Mouse (Mus musculus): ENCODE measurements at regions not wholly inside any gene's neighbourhood (a gene's known extent, or its start where the extent isn't known, plus 50 kb on each side); places are given as distances from the start of the nearest gene placed in this dataset.
A peak's percentile ranks its signal among the peaks of the same experiment; 100 is the strongest.
"Not testable (repeated sequence)": the region's sequence is repeated elsewhere in the genome, so short reads cannot be mapped to it uniquely, and the experiment has no call there.

DNA sequence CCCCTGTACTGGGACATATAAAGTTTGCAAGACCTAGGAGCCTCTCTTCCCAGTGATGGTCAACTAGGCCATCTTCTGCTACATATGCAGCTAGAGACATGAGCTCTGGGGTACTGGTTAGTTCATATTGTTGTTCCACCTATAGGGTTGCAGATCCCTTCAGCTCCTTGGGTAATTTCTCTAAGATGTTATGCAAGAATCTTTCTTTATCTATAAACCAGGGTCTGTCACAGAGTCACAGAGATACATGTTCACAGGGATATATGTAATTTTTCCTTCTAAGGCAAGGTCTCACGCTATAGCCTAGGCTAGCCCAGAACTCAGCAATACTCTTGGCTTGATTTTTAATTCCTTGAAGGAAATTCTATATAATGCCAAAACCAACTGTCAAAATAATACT is 56.9 kb downstream of the Zfp36l1 start:
- H3K4me1 ChIP-seq; ATAC-seq (ENCODE audit: insufficient number of reproducible peaks, low FRiP score, low TSS enrichment, low read depth); H3K9ac ChIP-seq; H3K36me3 ChIP-seq; H3K9me3 ChIP-seq (replicated peaks); H3K27ac ChIP-seq (replicated peaks); H3K27me3 ChIP-seq; H3K4me2 ChIP-seq (replicated peaks); H3K4me3 ChIP-seq (replicated peaks): not testable (repeated sequence)
- 98% methylated on average over 1 of the region's 1 CpGs for WGBS

- Histone ChIP-seq H3K4me2 (replicated peaks) (no peak overlapping the region), H3K36me3 (no peaks in the 10 kb centered on the region), H3K27ac (replicated peaks) (no peak overlapping the region), H3K9me3 (replicated peaks) (no peaks in the 10 kb centered on the region), H3K4me3 (replicated peaks) (no peak overlapping the region), H3K27me3 (no peaks in the 10 kb centered on the region), H3K4me1 (peaks cover 3% of the 10 kb centered on the region; the same call in 1 of the 2 replicates), H3K9ac (no peak overlapping the region)
- 65% methylated on average over 2 of the region's 2 CpGs for WGBS
- ATAC-seq (ENCODE audit: insufficient number of reproducible peaks, low FRiP score, low TSS enrichment, low read depth): no peak
These were observed 57.4 kb downstream of the Zfp36l1 start for GRCm38 (mm10) chr12:80055394-80055793.

DNA sequence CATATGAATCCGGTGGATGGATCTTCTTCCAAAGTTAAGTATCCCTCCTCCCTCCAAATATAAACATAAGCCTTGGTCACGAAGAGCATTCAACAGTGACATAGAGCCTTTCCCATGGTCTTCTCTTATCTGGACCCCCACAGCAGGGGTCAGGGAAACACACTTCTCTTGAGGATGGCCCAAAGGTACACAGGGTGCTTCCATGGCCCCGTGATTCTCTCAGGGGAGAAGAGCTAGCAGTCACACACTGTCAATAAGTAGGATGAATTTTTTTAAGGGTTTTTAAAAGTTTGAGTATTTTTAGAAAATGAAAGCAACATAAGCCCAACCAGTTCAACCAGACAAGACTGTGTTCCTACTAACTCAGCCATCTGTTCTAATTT is 58.2 kb downstream of the Zfp36l1 start:
- Histone ChIP-seq H3K27ac (replicated peaks) (no peak overlapping the region), H3K4me3 (replicated peaks) (no peak overlapping the region), H3K4me1 (no peaks in the 10 kb centered on the region), H3K9me3 (replicated peaks) (no peaks in the 10 kb centered on the region), H3K9ac (no peak overlapping the region), H3K4me2 (replicated peaks) (no peak overlapping the region), H3K27me3 (no peaks in the 10 kb centered on the region), H3K36me3 (no peaks in the 10 kb centered on the region)
- no peak for ATAC-seq (ENCODE audit: insufficient number of reproducible peaks, low FRiP score, low TSS enrichment, low read depth)
- WGBS: 86% methylated on average over 3 of the region's 3 CpGs

GRCm38 (mm10) chr12:80053902-80054654 is 58.7 kb downstream of the Zfp36l1 start:
- H3K4me3 ChIP-seq (replicated peaks): no peak overlapping the region
- no peaks in the 10 kb centered on the region for H3K36me3 ChIP-seq
- H3K9ac ChIP-seq: no peak overlapping the region
- no peaks in the 10 kb centered on the region for H3K4me1 ChIP-seq
- H3K27me3 ChIP-seq: no peaks in the 10 kb centered on the region
- H3K9me3 ChIP-seq (replicated peaks): no peaks in the 10 kb centered on the region
- no peak overlapping the region for H3K27ac ChIP-seq (replicated peaks)
- 82% methylated on average over 9 of the region's 9 CpGs for WGBS
- no peak overlapping the region for H3K4me2 ChIP-seq (replicated peaks)
- no peak for ATAC-seq (ENCODE audit: insufficient number of reproducible peaks, low FRiP score, low TSS enrichment, low read depth)

DNA sequence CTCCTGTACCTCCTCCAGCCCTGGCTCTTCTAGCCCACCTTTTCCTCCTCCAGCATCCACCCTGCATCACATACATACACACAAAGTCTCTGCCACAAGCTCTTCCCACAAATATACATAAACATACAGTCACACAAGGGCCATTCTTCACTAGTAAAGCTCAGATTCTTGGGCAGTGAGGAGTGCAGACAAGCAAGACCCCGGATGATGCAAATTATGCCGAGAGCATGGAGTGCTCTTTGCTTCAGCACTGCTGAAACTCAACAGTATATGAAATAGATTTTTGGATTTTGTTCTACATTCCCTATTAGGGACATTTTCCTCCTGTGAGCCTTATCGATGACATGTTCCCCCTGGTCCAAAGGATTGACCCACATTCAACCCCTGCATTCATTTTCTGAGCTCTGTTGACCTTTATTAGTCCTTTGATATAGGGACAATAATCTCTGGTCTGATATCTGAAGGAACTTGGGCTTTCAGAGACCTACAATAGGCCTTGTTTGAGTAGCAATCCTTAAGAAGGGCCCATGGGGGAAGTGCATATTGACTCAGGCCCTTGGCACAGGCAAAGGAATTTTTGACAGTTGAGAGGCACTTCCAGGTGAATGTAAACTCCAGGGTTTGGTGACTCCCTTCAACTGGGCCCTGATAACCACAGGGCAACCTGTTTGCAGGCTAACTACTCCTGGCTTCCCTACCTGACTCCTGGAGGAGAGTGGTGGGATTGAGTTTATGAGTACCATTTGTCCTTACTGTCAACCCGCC is 64.4 kb downstream of the Zfp36l1 start:
- Histone ChIP-seq H3K36me3 (no peaks in the 10 kb centered on the region), H3K27ac (replicated peaks) (no peak overlapping the region), H3K9ac (no peak overlapping the region), H3K9me3 (replicated peaks) (no peaks in the 10 kb centered on the region), H3K27me3 (no peaks in the 10 kb centered on the region), H3K4me2 (replicated peaks) (no peak overlapping the region), H3K4me3 (replicated peaks) (no peak overlapping the region), H3K4me1 (no peaks in the 10 kb centered on the region)
- WGBS: 86% methylated on average over 4 of the region's 4 CpGs
- ATAC-seq (ENCODE audit: insufficient number of reproducible peaks, low FRiP score, low TSS enrichment, low read depth): no peak

GRCm38 (mm10) chr12:80046625-80047303 is 66.0 kb downstream of the Zfp36l1 start:
- peak overlapping the region; percentile 13; the same call in 1 of the 2 replicates for H3K27ac ChIP-seq (replicated peaks)

GRCm38 (mm10) chr12:80041510-80042324 is 71.1 kb downstream of the Zfp36l1 start:
- Histone ChIP-seq H3K4me2 (replicated peaks) (no peak overlapping the region), H3K36me3 (no peaks in the 10 kb centered on the region), H3K27ac (replicated peaks) (no peak overlapping the region), H3K4me3 (replicated peaks) (no peak overlapping the region), H3K27me3 (no peaks in the 10 kb centered on the region), H3K9me3 (replicated peaks) (no peaks in the 10 kb centered on the region), H3K9ac (no peak overlapping the region), H3K4me1 (peaks cover 12% of the 10 kb centered on the region)
- WGBS: 81% methylated on average over 11 of the region's 11 CpGs
- ATAC-seq (ENCODE audit: insufficient number of reproducible peaks, low FRiP score, low TSS enrichment, low read depth): no peak

More at GRCm38 (mm10) chr12:80046625-80047303, 66.0 kb downstream of the Zfp36l1 start:
- H3K4me1 ChIP-seq: 0 out of 2 replicates have a peak, but pooled peaks cover 2% of the 10 kb centered on the region
- H3K36me3 ChIP-seq: no peaks in the 10 kb centered on the region
- no peak overlapping the region for H3K9ac ChIP-seq
- no peaks in the 10 kb centered on the region for H3K27me3 ChIP-seq
- H3K4me3 ChIP-seq (replicated peaks): no peak overlapping the region
- H3K4me2 ChIP-seq (replicated peaks): no peak overlapping the region
- H3K9me3 ChIP-seq (replicated peaks): no peaks in the 10 kb centered on the region
- ATAC-seq (ENCODE audit: insufficient number of reproducible peaks, low FRiP score, low TSS enrichment, low read depth): no peak
- 71% methylated on average over 6 of the region's 6 CpGs for WGBS

DNA sequence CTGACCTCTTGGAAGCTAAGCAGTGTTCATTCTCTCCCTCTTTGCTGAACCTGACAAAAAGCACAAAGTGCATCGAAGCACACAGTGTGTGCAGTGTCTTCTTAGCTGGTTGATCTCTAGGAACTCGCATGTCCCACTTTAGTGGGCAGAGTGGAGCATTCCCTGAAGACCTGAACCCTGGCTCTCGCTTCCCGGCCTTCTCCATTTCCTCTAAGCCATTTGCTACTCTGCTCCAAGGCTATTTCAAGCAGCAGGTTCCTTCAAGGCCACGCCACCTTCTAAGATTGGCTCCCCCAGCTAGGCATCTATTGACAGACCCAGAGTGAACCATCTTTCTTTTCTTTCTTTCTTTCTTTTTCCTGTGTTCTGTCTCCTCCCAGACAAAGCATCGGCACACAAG is 71.8 kb downstream of the Zfp36l1 start:
- WGBS: 83% methylated on average over 6 of the region's 6 CpGs
- no peak overlapping the region for H3K4me3 ChIP-seq (replicated peaks)
- H3K27ac ChIP-seq (replicated peaks): no peak overlapping the region
- no peak overlapping the region for H3K9ac ChIP-seq
- H3K27me3 ChIP-seq: no peaks in the 10 kb centered on the region
- no peaks in the 10 kb centered on the region for H3K9me3 ChIP-seq (replicated peaks)
- no peak for ATAC-seq (ENCODE audit: insufficient number of reproducible peaks, low FRiP score, low TSS enrichment, low read depth)
- H3K4me1 ChIP-seq: peaks cover 19% of the 10 kb centered on the region
- no peaks in the 10 kb centered on the region for H3K36me3 ChIP-seq
- no peak overlapping the region for H3K4me2 ChIP-seq (replicated peaks)

DNA sequence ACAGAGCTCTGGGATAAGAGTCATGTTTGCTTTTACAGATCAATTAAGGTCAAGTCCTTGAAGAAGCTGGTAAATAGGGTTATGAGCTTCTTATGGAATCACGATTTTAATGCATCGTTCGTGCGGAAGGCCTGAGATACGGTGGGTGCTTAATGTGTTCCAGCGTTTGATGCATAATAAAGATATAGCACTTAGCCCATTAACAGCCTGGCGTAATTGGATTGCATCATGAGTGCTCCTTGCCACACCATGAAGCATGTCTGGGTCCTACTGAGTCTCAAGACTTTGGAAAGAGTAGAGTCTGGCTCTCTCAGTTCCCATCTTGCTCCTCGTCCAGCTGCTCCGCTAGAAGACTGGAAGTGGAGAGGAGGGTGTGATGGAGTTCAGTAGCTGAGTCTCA is 72.6 kb downstream of the Zfp36l1 start:
- Histone ChIP-seq H3K4me3 (replicated peaks) (no peak overlapping the region), H3K9ac (no peak overlapping the region), H3K4me2 (replicated peaks) (no peak overlapping the region), H3K27ac (replicated peaks) (no peak overlapping the region), H3K9me3 (replicated peaks) (no peaks in the 10 kb centered on the region), H3K4me1 (peaks cover 27% of the 10 kb centered on the region), H3K36me3 (no peaks in the 10 kb centered on the region), H3K27me3 (no peaks in the 10 kb centered on the region)
- 86% methylated on average over 9 of the region's 9 CpGs for WGBS
- no peak for ATAC-seq (ENCODE audit: insufficient number of reproducible peaks, low FRiP score, low TSS enrichment, low read depth)

GRCm38 (mm10) chr12:80039150-80039549 is 73.7 kb downstream of the Zfp36l1 start:
- Histone ChIP-seq H3K36me3 (no peaks in the 10 kb centered on the region), H3K9me3 (replicated peaks) (no peaks in the 10 kb centered on the region), H3K27me3 (no peaks in the 10 kb centered on the region), H3K27ac (replicated peaks) (no peak overlapping the region), H3K4me1 (peaks cover 36% of the 10 kb centered on the region), H3K9ac (no peak overlapping the region), H3K4me3 (replicated peaks) (no peak overlapping the region), H3K4me2 (replicated peaks) (no peak overlapping the region)
- ATAC-seq (ENCODE audit: insufficient number of reproducible peaks, low FRiP score, low TSS enrichment, low read depth): no peak
- 76% methylated on average over 1 of the region's 1 CpGs for WGBS
